Mouse (Mus musculus) right cerebral cortex, postnatal 25 days (tissue): ENCODE measurements at regions not wholly inside any gene's neighbourhood (a gene's known extent, or its start where the extent isn't known, plus 50 kb on each side); places are given as distances from the start of the nearest gene placed in this dataset.
A peak's percentile ranks its signal among the peaks of the same experiment; 100 is the strongest.

Experiments used
- DNase-seq: peaks from one replicate; pipeline ENCODE4 v3.0.0; 2022

- no peak for DNase-seq
Observed at GRCm38 (mm10) chr3:42286471-42286870, 544.1 kb downstream of the D3Ertd751e start.

- DNase-seq, result no peak
Observed at GRCm38 (mm10) chr3:42312424-42312823, 570.0 kb downstream of the D3Ertd751e start.

- no peak for DNase-seq
Observed at GRCm38 (mm10) chr3:42327708-42328107, 585.3 kb downstream of the D3Ertd751e start.

GRCm38 (mm10) chr3:42342806-42343205 is 600.4 kb downstream of the D3Ertd751e start:
- no peak for DNase-seq

- DNase-seq, result no peak
Observed at GRCm38 (mm10) chr3:42376785-42377184, 634.4 kb downstream of the D3Ertd751e start.

- DNase-seq, result peak; percentile 28
Observed at GRCm38 (mm10) chr3:42382151-42382550, 639.7 kb downstream of the D3Ertd751e start.

- DNase-seq, result no peak
Observed at GRCm38 (mm10) chr3:42402716-42403115, 660.3 kb downstream of the D3Ertd751e start.

GRCm38 (mm10) chr3:42408958-42409633 is 666.7 kb downstream of the D3Ertd751e start:
- DNase-seq, result peak; percentile 23

GRCm38 (mm10) chr3:42427363-42427762 is 685.0 kb downstream of the D3Ertd751e start:
- no peak for DNase-seq

- DNase-seq, result no peak
Observed at GRCm38 (mm10) chr3:42449575-42449974, 707.2 kb downstream of the D3Ertd751e start.

GRCm38 (mm10) chr3:42464353-42464752 is 721.9 kb downstream of the D3Ertd751e start:
- no peak for DNase-seq

GRCm38 (mm10) chr3:42467125-42467524 is 724.7 kb downstream of the D3Ertd751e start:
- no peak for DNase-seq

GRCm38 (mm10) chr3:42514922-42515593 is 772.6 kb downstream of the D3Ertd751e start:
- no peak for DNase-seq

GRCm38 (mm10) chr3:42516286-42516685 is 773.9 kb downstream of the D3Ertd751e start:
- no peak for DNase-seq

- DNase-seq, result no peak
Observed at GRCm38 (mm10) chr3:42531397-42531796, 789.0 kb downstream of the D3Ertd751e start.

- DNase-seq, result no peak
Observed at GRCm38 (mm10) chr3:42566731-42567130, 824.3 kb downstream of the D3Ertd751e start.

- no peak for DNase-seq
Observed at GRCm38 (mm10) chr3:42570364-42571024, 828.1 kb downstream of the D3Ertd751e start.

GRCm38 (mm10) chr3:42571877-42572459 is 829.6 kb downstream of the D3Ertd751e start:
- DNase-seq, result no peak

- DNase-seq, result no peak
Observed at GRCm38 (mm10) chr3:42573155-42573554, 830.7 kb downstream of the D3Ertd751e start.

- DNase-seq, result no peak
Observed at GRCm38 (mm10) chr3:42582311-42582710, 839.9 kb downstream of the D3Ertd751e start.

GRCm38 (mm10) chr3:42587296-42587932 is 845.0 kb downstream of the D3Ertd751e start:
- no peak for DNase-seq

- no peak for DNase-seq
Observed at GRCm38 (mm10) chr3:42589516-42589915, 847.1 kb downstream of the D3Ertd751e start.

GRCm38 (mm10) chr3:42590126-42590525 is 847.7 kb downstream of the D3Ertd751e start:
- no peak for DNase-seq
